Mouse (Mus musculus): Measurements from ENCODE around the gene Tbl1xr1. TPM values are rescaled to one million over a fixed set of nuclear protein-coding genes. Genes with fewer than 3 reads are reported as not detected.
A peak's percentile ranks its signal among the peaks of the same experiment; 100 is the strongest.

The Tbl1xr1 gene
- 26.4 and 28.3 TPM in 2 replicates for polyA plus RNA-seq (2014; fragmentation: Nextera tagmentation; extraction: Ambion mirVana)

- H3K36me3 ChIP-seq (ENCODE audit: control insufficient read depth, insufficient read depth, low read length): no peaks in the 10 kb centered on the region
- no peaks in the 10 kb centered on the region for H3K27me3 ChIP-seq (ENCODE audit: control insufficient read depth, insufficient read depth, low read length)
- peak within 1 kb of the TSS; percentile 94 for H3K4me3 ChIP-seq (ENCODE audit: low read depth, low read length)
- no peaks in the 10 kb centered on the region for H3K9me3 ChIP-seq (ENCODE audit: control insufficient read depth, low read length)
- ATAC-seq (ENCODE audit: insufficient read depth, low FRiP score, low TSS enrichment) (peak; percentile 89), DNase-seq (ENCODE audit: low spot score) (peak; percentile 95)
- H3K9ac ChIP-seq (ENCODE audit: low read length): peak within 1 kb of the TSS; percentile 96
- peak within 1 kb of the TSS; percentile 75 for H3K4me2 ChIP-seq (ENCODE audit: low read depth)
- WGBS: 3% methylated on average over 19 of the region's 46 CpGs
- H3K4me1 ChIP-seq (ENCODE audit: control insufficient read depth, insufficient read depth, low read length): peaks cover 13% of the 10 kb centered on the region
- peak within 1 kb of the TSS; percentile 99 for H3K27ac ChIP-seq (ENCODE audit: low read depth, low read length)
Observed at GRCm38 (mm10) chr3:22076561-22076935, at the start of gene Tbl1xr1. Gene Tbl1xr1, plus strand, starts transcription at chr3:22076652.

- no peaks in the 10 kb centered on the region for H3K9me3 ChIP-seq (ENCODE audit: control insufficient read depth, low read length)
- ATAC-seq (ENCODE audit: insufficient read depth, low FRiP score, low TSS enrichment): no peak
- 11% methylated on average over 4 of the region's 4 CpGs for WGBS
- no peak for DNase-seq (ENCODE audit: low spot score)
- no peak overlapping the region for H3K4me3 ChIP-seq (ENCODE audit: low read depth, low read length)
- no peaks in the 10 kb centered on the region for H3K36me3 ChIP-seq (ENCODE audit: control insufficient read depth, insufficient read depth, low read length)
- H3K27me3 ChIP-seq (ENCODE audit: control insufficient read depth, insufficient read depth, low read length): no peaks in the 10 kb centered on the region
- H3K27ac ChIP-seq (ENCODE audit: low read depth, low read length): no peak overlapping the region
- no peaks in the 10 kb centered on the region for H3K4me1 ChIP-seq (ENCODE audit: control insufficient read depth, insufficient read depth, low read length)
- no peak overlapping the region for H3K9ac ChIP-seq (ENCODE audit: low read length)
- no peak overlapping the region for H3K4me2 ChIP-seq (ENCODE audit: low read depth)
Observed at GRCm38 (mm10) chr3:22038004-22038403, 38.4 kb upstream of the Tbl1xr1 start.

- Histone ChIP-seq H3K4me1 (ENCODE audit: control insufficient read depth, insufficient read depth, low read length) (no peaks in the 10 kb centered on the region), H3K4me2 (ENCODE audit: low read depth) (no peak overlapping the region), H3K27me3 (ENCODE audit: control insufficient read depth, insufficient read depth, low read length) (no peaks in the 10 kb centered on the region), H3K4me3 (ENCODE audit: low read depth, low read length) (no peak overlapping the region), H3K36me3 (ENCODE audit: control insufficient read depth, insufficient read depth, low read length) (no peaks in the 10 kb centered on the region), H3K27ac (ENCODE audit: low read depth, low read length) (no peak overlapping the region), H3K9ac (ENCODE audit: low read length) (no peak overlapping the region), H3K9me3 (ENCODE audit: control insufficient read depth, low read length) (no peaks in the 10 kb centered on the region)
- 91% methylated on average over 8 of the region's 8 CpGs for WGBS
- ATAC-seq (ENCODE audit: insufficient read depth, low FRiP score, low TSS enrichment) (no peak), DNase-seq (ENCODE audit: low spot score) (no peak)
Observed at GRCm38 (mm10) chr3:22039036-22039795, 37.2 kb upstream of the Tbl1xr1 start.

GRCm38 (mm10) chr3:22040627-22041026 is 35.8 kb upstream of the Tbl1xr1 start:
- ATAC-seq (ENCODE audit: insufficient read depth, low FRiP score, low TSS enrichment): no peak
- WGBS: 80% methylated on average over 6 of the region's 6 CpGs
- Histone ChIP-seq H3K4me1 (ENCODE audit: control insufficient read depth, insufficient read depth, low read length) (no peaks in the 10 kb centered on the region), H3K36me3 (ENCODE audit: control insufficient read depth, insufficient read depth, low read length) (no peaks in the 10 kb centered on the region), H3K4me2 (ENCODE audit: low read depth) (no peak overlapping the region), H3K9me3 (ENCODE audit: control insufficient read depth, low read length) (no peaks in the 10 kb centered on the region), H3K9ac (ENCODE audit: low read length) (no peak overlapping the region), H3K4me3 (ENCODE audit: low read depth, low read length) (no peak overlapping the region), H3K27ac (ENCODE audit: low read depth, low read length) (no peak overlapping the region), H3K27me3 (ENCODE audit: control insufficient read depth, insufficient read depth, low read length) (no peaks in the 10 kb centered on the region)
- DNase-seq (ENCODE audit: low spot score): no peak

- WGBS: 93% methylated on average over 14 of the region's 14 CpGs
- Histone ChIP-seq H3K9ac (ENCODE audit: low read length) (no peak overlapping the region), H3K27ac (ENCODE audit: low read depth, low read length) (no peak overlapping the region), H3K27me3 (ENCODE audit: control insufficient read depth, insufficient read depth, low read length) (no peaks in the 10 kb centered on the region), H3K9me3 (ENCODE audit: control insufficient read depth, low read length) (no peaks in the 10 kb centered on the region), H3K4me3 (ENCODE audit: low read depth, low read length) (no peak overlapping the region), H3K4me2 (ENCODE audit: low read depth) (no peak overlapping the region), H3K4me1 (ENCODE audit: control insufficient read depth, insufficient read depth, low read length) (no peaks in the 10 kb centered on the region), H3K36me3 (ENCODE audit: control insufficient read depth, insufficient read depth, low read length) (no peaks in the 10 kb centered on the region)
- ATAC-seq (ENCODE audit: insufficient read depth, low FRiP score, low TSS enrichment): no peak
- DNase-seq (ENCODE audit: low spot score): no peak
Observed at GRCm38 (mm10) chr3:22047203-22047602, 29.2 kb upstream of the Tbl1xr1 start.

- H3K27me3 ChIP-seq (ENCODE audit: control insufficient read depth, insufficient read depth, low read length): no peaks in the 10 kb centered on the region
- 85% methylated on average over 4 of the region's 4 CpGs for WGBS
- no peak for ATAC-seq (ENCODE audit: insufficient read depth, low FRiP score, low TSS enrichment)
- H3K36me3 ChIP-seq (ENCODE audit: control insufficient read depth, insufficient read depth, low read length): no peaks in the 10 kb centered on the region
- no peak overlapping the region for H3K27ac ChIP-seq (ENCODE audit: low read depth, low read length)
- no peak overlapping the region for H3K4me3 ChIP-seq (ENCODE audit: low read depth, low read length)
- H3K4me2 ChIP-seq (ENCODE audit: low read depth): no peak overlapping the region
- H3K9ac ChIP-seq (ENCODE audit: low read length): no peak overlapping the region
- no peaks in the 10 kb centered on the region for H3K4me1 ChIP-seq (ENCODE audit: control insufficient read depth, insufficient read depth, low read length)
- H3K9me3 ChIP-seq (ENCODE audit: control insufficient read depth, low read length): no peaks in the 10 kb centered on the region
- DNase-seq (ENCODE audit: low spot score): no peak
Observed at GRCm38 (mm10) chr3:22056664-22057328, 19.7 kb upstream of the Tbl1xr1 start.

GRCm38 (mm10) chr3:22058206-22058804 is 18.1 kb upstream of the Tbl1xr1 start:
- Histone ChIP-seq H3K27me3 (ENCODE audit: control insufficient read depth, insufficient read depth, low read length) (no peaks in the 10 kb centered on the region), H3K4me3 (ENCODE audit: low read depth, low read length) (no peak overlapping the region), H3K36me3 (ENCODE audit: control insufficient read depth, insufficient read depth, low read length) (no peaks in the 10 kb centered on the region), H3K4me1 (ENCODE audit: control insufficient read depth, insufficient read depth, low read length) (no peaks in the 10 kb centered on the region), H3K27ac (ENCODE audit: low read depth, low read length) (no peak overlapping the region), H3K4me2 (ENCODE audit: low read depth) (no peak overlapping the region), H3K9me3 (ENCODE audit: control insufficient read depth, low read length) (no peaks in the 10 kb centered on the region), H3K9ac (ENCODE audit: low read length) (no peak overlapping the region)
- no peak for ATAC-seq (ENCODE audit: insufficient read depth, low FRiP score, low TSS enrichment)
- no peak for DNase-seq (ENCODE audit: low spot score)
- WGBS: 87% methylated on average over 7 of the region's 7 CpGs

GRCm38 (mm10) chr3:22061163-22061562 is 15.3 kb upstream of the Tbl1xr1 start:
- H3K36me3 ChIP-seq (ENCODE audit: control insufficient read depth, insufficient read depth, low read length): no peaks in the 10 kb centered on the region
- H3K27me3 ChIP-seq (ENCODE audit: control insufficient read depth, insufficient read depth, low read length): no peaks in the 10 kb centered on the region
- ATAC-seq (ENCODE audit: insufficient read depth, low FRiP score, low TSS enrichment) (no peak), DNase-seq (ENCODE audit: low spot score) (no peak)
- no peak overlapping the region for H3K27ac ChIP-seq (ENCODE audit: low read depth, low read length)
- no peak overlapping the region for H3K4me2 ChIP-seq (ENCODE audit: low read depth)
- no peak overlapping the region for H3K9ac ChIP-seq (ENCODE audit: low read length)
- H3K9me3 ChIP-seq (ENCODE audit: control insufficient read depth, low read length): no peaks in the 10 kb centered on the region
- 91% methylated on average over 4 of the region's 4 CpGs for WGBS
- H3K4me3 ChIP-seq (ENCODE audit: low read depth, low read length): no peak overlapping the region
- no peaks in the 10 kb centered on the region for H3K4me1 ChIP-seq (ENCODE audit: control insufficient read depth, insufficient read depth, low read length)

Data from neural tube, embryonic 11.5 days (tissue).